Mouse (Mus musculus): ENCODE measurements around the gene Bub1. TPM values are rescaled to one million over a fixed set of nuclear protein-coding genes. Genes with fewer than 3 reads are reported as not detected.

The Bub1 gene
- polyA plus RNA-seq, 1 experiment from 2014 or later, result 84.3 TPM

DNA sequence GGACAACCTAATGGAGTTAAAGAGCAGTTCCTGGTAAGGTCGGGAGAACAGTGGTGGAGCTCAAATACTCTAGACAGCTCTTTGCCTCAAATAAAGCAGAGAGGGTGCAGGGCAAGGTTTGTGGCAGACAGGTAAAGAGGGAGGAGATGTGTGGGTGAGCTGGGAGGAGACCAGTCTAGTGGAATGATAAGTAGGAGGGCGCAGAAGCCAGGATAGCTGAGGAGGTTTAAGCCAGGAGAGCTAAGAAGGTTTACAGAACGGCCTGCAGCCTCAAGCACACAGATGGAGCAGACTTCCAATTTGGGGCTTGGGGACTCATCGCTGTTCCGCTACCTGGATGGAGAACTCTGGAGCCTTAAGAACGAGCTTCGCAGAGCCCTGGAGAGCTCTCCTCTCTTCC is 6.9 kb upstream of the Bub1 start, which contains the start of gene Acoxl:
Gene Acoxl, plus strand, starts transcription at position 301 of the 400 bp plus-strand sequence.
- Histone ChIP-seq H3K9me3 (no peaks in the 10 kb centered on the region), H3K27ac (no peak within 1 kb of the TSS), H3K27me3 (peaks cover 54% of the 10 kb centered on the region), H3K4me2 (no peak within 1 kb of the TSS), H3K4me1 (replicated peaks) (no peaks in the 10 kb centered on the region), H3K9ac (replicated peaks) (no peak within 1 kb of the TSS), H3K36me3 (no peaks in the 10 kb centered on the region), H3K4me3 (replicated peaks) (no peak within 1 kb of the TSS)
- ATAC-seq (ENCODE audit: insufficient number of reproducible peaks, insufficient read depth, low FRiP score, low TSS enrichment, low read depth), result no peak
- WGBS, result 64% methylated on average over 7 of the region's 7 CpGs

DNA sequence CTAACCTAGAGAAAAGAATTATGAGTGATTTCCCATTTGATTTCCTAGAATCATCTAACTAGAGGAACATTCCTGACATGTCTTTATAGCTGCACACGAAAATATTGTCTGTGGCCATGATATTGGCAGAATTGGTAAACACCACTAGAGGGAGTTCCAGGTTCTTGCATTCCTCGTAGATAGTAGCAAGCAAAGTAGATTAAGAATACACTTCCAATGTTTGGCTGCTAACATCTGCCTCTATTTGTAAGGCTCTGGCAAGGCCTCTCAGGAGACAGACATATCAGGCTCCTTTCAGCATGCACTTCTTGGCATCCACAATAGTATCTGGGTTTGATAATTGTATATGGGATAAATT is 1.1 kb upstream of the Bub1 start:
- peaks cover 7% of the 10 kb centered on the region; the same call in 1 of the 2 replicates for H3K36me3 ChIP-seq
- no peak for ATAC-seq (ENCODE audit: insufficient number of reproducible peaks, insufficient read depth, low FRiP score, low TSS enrichment, low read depth)
- H3K4me3 ChIP-seq (replicated peaks), result no peak overlapping the region
- WGBS, result 22% methylated on average over 2 of the region's 2 CpGs
- H3K27ac ChIP-seq, result no peak overlapping the region
- no peaks in the 10 kb centered on the region for H3K9me3 ChIP-seq
- no peak overlapping the region for H3K4me2 ChIP-seq
- H3K9ac ChIP-seq (replicated peaks), result no peak overlapping the region
- peaks cover 12% of the 10 kb centered on the region for H3K27me3 ChIP-seq
- peaks cover 10% of the 10 kb centered on the region for H3K4me1 ChIP-seq (replicated peaks)

DNA sequence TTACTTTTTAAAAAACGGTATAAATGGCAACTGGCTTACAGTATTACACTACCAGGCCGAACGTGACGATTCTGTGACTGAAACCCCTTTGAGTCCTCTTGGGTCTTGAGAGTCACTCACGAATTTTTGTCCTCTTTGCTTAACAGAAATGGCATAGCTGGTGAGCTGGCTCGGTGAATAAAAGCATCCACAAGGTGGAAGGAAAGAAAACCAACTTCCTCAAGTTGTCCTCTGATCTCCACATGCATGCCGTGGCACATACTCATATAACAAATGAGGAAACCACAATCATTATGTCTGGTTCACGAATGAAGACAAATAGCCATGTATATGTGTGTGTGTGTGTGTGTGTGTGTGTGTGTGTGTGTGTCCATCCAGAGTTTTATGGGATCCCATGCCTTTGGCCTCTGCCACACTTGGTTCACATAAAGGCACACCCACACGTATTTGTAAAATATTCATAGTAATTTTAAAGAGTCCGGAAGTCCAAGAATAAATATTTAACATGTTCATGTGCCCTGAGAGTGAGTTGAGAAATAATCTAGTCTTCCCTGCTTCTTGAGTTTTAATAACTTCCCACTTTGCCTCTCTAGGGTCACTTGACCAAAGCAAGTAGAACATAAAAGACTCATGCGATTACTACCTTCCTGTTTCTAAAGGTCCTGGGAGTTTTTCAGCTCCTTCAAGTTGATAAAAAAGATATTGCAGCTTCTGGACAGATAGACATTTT is 603 bp upstream of the Bub1 start:
- 0 out of 2 replicates have a peak overlapping the region, but pooled peaks have one; percentile 17 for H3K27ac ChIP-seq
- WGBS, result 46% methylated on average over 11 of the region's 11 CpGs
- peak overlapping the region; percentile 76 for H3K4me2 ChIP-seq
- peak overlapping the region; percentile 78 for H3K4me3 ChIP-seq (replicated peaks)
- H3K27me3 ChIP-seq, result peaks cover 7% of the 10 kb centered on the region
- no peaks in the 10 kb centered on the region for H3K9me3 ChIP-seq
- H3K36me3 ChIP-seq, result peaks cover 8% of the 10 kb centered on the region; the same call in 1 of the 2 replicates
- ATAC-seq (ENCODE audit: insufficient number of reproducible peaks, insufficient read depth, low FRiP score, low TSS enrichment, low read depth), result no peak; the same call in 1 of the 2 replicates
- peak overlapping the region; percentile 27; the same call in 1 of the 2 replicates for H3K9ac ChIP-seq (replicated peaks)
- H3K4me1 ChIP-seq (replicated peaks), result peaks cover 10% of the 10 kb centered on the region

DNA sequence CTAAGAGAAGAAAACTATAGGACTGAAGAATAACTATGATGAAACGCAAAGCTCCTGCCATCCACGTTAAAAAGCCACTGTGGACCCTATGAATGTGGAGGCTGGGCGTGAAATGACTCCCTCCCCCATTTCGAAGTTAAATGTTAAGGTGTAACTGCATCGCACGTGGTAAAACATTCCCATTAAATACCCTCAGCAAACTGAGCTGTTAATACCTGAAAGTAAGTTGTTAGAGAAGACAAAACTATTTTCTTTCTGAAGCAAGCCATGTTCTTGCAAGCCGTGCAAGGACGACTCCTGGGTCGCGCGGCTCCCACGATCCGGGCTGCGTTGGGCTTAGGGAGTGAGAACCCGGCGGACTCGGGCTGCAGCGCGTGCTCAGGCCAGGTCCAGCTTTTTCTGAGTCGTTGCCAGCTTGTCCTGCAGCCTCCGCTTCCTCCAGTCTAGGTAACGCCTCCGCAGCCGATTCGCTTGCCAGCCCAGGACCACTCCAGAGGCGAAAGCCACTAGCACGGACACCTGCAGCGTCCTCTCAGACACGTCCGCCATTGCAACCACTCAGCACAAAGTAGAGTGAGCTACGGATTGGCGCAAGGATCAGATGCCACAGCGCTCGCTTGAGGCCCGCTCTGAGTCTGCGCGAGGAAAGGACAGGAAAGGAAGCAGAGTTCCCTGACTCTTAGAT is 39.6 kb downstream of the Bub1 start, which contains the start of gene Mtln:
Gene Mtln, minus strand, starts transcription at position 570 of the 685 bp plus-strand sequence.
- Histone ChIP-seq H3K27ac (peak within 1 kb of the TSS; percentile 89), H3K9me3 (no peaks in the 10 kb centered on the region), H3K4me3 (replicated peaks) (peak within 1 kb of the TSS; percentile 72), H3K9ac (replicated peaks) (peak within 1 kb of the TSS; percentile 77), H3K27me3 (no peaks in the 10 kb centered on the region), H3K36me3 (no peaks in the 10 kb centered on the region), H3K4me2 (peak within 1 kb of the TSS; percentile 56), H3K4me1 (replicated peaks) (peaks cover 19% of the 10 kb centered on the region)
- 3% methylated on average over 37 of the region's 37 CpGs for WGBS
- ATAC-seq (ENCODE audit: insufficient number of reproducible peaks, insufficient read depth, low FRiP score, low TSS enrichment, low read depth), result peak; percentile 93

DNA sequence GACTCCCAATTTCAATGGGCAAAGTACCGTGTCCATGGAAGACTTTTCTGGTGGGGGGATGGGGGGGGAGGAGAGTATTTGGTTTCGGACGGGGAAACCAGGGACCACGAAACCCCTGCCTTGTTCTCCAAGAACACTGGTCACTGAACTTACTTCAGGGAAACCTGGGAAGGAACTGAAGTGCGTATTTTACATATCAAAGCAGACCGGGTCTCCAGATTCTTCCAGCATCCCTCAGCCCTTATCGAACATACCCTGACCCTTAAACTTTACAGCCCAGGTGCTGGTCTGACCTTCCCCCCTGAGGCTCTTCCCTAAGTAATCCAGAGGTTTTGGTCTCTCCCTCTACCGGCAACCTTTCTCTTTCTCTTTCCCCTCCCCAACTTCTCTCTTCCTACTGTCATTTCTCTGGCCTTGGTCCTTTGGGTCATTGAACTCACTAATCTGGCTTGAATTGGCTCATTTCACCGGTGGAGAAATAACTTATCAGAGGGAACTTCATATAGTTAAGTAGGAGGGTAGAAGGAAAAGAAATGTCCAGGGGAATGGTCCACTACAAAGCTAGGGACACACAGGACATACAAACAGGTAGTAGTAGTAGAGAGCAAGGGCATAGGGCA is 41.9 kb downstream of the Bub1 start:
- H3K36me3 ChIP-seq, result no peaks in the 10 kb centered on the region
- 19% methylated on average over 9 of the region's 9 CpGs for WGBS
- no peak overlapping the region; the same call in 1 of the 2 replicates for H3K27ac ChIP-seq
- H3K27me3 ChIP-seq, result no peaks in the 10 kb centered on the region
- H3K9ac ChIP-seq (replicated peaks), result no peak overlapping the region
- H3K4me1 ChIP-seq (replicated peaks), result peaks cover 19% of the 10 kb centered on the region
- H3K9me3 ChIP-seq, result no peaks in the 10 kb centered on the region
- peak overlapping the region; percentile 68 for H3K4me3 ChIP-seq (replicated peaks)
- no peak for ATAC-seq (ENCODE audit: insufficient number of reproducible peaks, insufficient read depth, low FRiP score, low TSS enrichment, low read depth)
- H3K4me2 ChIP-seq, result peak overlapping the region; percentile 67

DNA sequence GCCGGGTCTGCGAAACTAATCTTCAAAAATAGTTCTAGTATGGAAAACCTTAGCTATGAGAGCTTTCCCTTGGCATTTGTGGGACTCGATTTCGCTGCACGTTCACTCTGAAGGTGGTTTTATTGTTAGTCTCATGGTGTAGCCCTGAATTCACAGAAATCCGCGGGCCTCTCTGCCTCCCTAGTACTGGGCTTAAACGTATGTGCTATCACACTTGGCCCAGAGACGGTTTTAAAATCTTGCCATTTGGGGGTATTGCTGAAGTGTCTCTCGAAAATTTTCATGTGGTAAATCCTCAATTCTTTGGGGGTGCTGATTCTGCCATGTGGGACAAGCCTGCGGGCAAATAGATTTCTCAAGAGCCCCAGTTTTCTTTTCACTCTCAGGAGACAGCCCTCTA is 42.5 kb downstream of the Bub1 start:
- H3K27me3 ChIP-seq, result no peaks in the 10 kb centered on the region
- H3K4me2 ChIP-seq, result peak overlapping the region; percentile 67
- no peaks in the 10 kb centered on the region for H3K36me3 ChIP-seq
- peaks cover 19% of the 10 kb centered on the region for H3K4me1 ChIP-seq (replicated peaks)
- peak overlapping the region; percentile 80 for H3K9ac ChIP-seq (replicated peaks)
- 7% methylated on average over 11 of the region's 11 CpGs for WGBS
- ATAC-seq (ENCODE audit: insufficient number of reproducible peaks, insufficient read depth, low FRiP score, low TSS enrichment, low read depth), result no peak
- peak overlapping the region; percentile 80 for H3K27ac ChIP-seq
- peak overlapping the region; percentile 68 for H3K4me3 ChIP-seq (replicated peaks)
- no peaks in the 10 kb centered on the region for H3K9me3 ChIP-seq

DNA sequence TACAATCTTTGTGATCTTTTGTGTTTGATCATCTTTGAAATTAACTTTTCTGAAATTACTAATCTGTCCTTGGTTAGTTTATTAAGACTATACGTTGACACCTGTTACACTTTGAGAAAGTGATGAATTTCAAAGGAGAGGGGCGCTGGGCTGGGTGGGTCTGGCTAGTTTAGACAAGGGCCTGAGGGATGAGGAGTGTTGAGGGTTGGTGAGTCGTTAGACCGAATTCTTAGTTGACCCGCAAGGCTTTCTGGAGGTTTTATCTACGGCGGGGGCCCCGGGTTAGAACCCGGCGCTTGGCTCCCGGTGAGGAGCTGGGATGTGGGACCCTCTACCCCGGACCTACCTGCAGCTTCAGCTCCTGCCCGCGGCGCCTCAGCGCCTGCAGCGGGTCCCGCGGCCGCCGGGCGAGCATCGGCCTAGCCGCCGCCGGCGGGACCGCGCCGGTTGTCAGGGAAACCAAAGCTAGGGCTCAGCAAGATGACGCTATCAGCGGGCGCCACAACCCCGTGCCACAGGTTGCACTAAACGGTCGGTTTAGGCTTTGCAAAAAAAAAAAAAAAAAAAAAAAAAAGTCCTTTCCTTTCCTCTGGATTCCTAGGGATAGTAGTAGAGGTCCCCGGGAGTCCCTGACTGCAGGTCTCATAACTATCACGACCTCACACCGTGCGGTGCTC is 43.1 kb downstream of the Bub1 start, which contains the start of gene Nphp1:
Gene Nphp1, minus strand, starts transcription at position 458 of the 677 bp plus-strand sequence.
- ATAC-seq (ENCODE audit: insufficient number of reproducible peaks, insufficient read depth, low FRiP score, low TSS enrichment, low read depth), result peak; percentile 72
- peak within 1 kb of the TSS; percentile 80 for H3K27ac ChIP-seq
- no peaks in the 10 kb centered on the region for H3K36me3 ChIP-seq
- no peaks in the 10 kb centered on the region for H3K27me3 ChIP-seq
- H3K4me3 ChIP-seq (replicated peaks), result peak within 1 kb of the TSS; percentile 68
- peak within 1 kb of the TSS; percentile 67 for H3K4me2 ChIP-seq
- no peaks in the 10 kb centered on the region for H3K9me3 ChIP-seq
- WGBS, result under 1% methylated on average over 40 of the region's 40 CpGs
- peaks cover 19% of the 10 kb centered on the region for H3K4me1 ChIP-seq (replicated peaks)
- peak within 1 kb of the TSS; percentile 80 for H3K9ac ChIP-seq (replicated peaks)

DNA sequence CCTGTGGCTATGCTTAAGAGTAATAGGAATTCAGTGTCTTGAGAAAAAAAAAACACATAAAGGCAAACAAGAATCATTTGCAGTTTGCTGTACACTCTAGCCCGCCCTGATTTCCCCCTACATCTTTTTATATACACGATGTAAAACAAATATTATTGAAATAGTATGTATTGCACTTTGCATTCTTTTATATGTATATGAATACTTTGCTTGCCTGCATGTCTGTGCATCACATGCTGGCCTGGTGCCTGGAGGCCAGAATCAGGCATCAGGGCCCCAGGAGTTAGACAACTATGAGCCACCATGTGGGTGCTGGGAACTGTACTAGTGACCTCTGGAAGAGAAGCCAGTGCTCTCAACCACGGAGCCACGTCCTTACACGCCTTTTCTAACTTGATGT is 44.4 kb downstream of the Bub1 start:
- Histone ChIP-seq H3K27me3 (no peaks in the 10 kb centered on the region), H3K4me3 (replicated peaks) (no peak overlapping the region), H3K36me3 (no peaks in the 10 kb centered on the region), H3K9ac (replicated peaks) (no peak overlapping the region), H3K4me1 (replicated peaks) (peaks cover 19% of the 10 kb centered on the region), H3K9me3 (no peaks in the 10 kb centered on the region), H3K27ac (no peak overlapping the region), H3K4me2 (no peak overlapping the region)
- no peak for ATAC-seq (ENCODE audit: insufficient number of reproducible peaks, insufficient read depth, low FRiP score, low TSS enrichment, low read depth)
- WGBS, result 89% methylated on average over 5 of the region's 5 CpGs

DNA sequence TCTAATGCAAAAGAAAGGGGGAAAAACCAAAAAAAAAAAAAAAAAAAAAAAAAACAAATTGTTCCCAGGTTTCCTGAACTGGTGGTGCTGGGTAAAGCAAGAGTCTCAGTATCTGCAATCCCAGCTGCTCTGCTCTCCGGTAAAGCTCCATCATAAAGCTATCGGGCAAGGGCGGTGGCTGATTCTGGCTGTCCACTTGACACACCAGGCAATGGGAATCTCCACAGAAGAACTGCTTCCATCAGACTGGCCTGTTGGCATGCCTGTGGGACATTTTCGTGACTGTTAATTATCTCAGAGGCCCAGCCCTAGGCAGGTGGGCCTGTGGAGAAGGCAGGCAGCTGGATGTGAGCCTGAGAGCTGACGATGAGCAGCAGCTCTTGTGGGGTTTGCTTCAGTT is 53.2 kb downstream of the Bub1 start:
- no peak for ATAC-seq (ENCODE audit: insufficient number of reproducible peaks, insufficient read depth, low FRiP score, low TSS enrichment, low read depth)
- H3K27me3 ChIP-seq, result no peaks in the 10 kb centered on the region
- no peaks in the 10 kb centered on the region for H3K4me1 ChIP-seq (replicated peaks)
- H3K9ac ChIP-seq (replicated peaks), result no peak overlapping the region
- no peak overlapping the region for H3K4me2 ChIP-seq
- WGBS, result 83% methylated on average over 5 of the region's 5 CpGs
- no peak overlapping the region for H3K27ac ChIP-seq
- no peaks in the 10 kb centered on the region for H3K9me3 ChIP-seq
- no peak overlapping the region for H3K4me3 ChIP-seq (replicated peaks)
- H3K36me3 ChIP-seq, result peaks cover 52% of the 10 kb centered on the region

DNA sequence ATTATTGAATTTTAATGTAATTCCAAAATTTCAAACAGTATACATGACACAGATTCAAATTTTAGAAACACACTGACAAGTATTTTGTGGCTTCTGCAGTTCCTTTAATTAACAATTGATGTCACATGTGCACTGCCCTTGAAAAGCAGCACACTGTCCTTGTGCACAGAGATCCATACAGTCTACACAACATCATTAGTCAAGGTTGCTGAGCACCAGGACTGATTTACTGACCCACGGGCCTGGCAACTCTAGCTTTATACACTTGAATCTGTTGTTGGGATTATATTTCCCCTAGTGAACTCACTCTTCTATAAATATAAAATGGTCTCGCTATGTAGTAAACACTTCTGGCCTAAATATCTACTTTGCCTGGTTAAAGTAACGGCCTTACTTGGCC is 56.7 kb downstream of the Bub1 start:
- Histone ChIP-seq H3K4me1 (replicated peaks) (no peaks in the 10 kb centered on the region), H3K4me3 (replicated peaks) (no peak overlapping the region), H3K4me2 (no peak overlapping the region), H3K27me3 (no peaks in the 10 kb centered on the region), H3K9me3 (no peaks in the 10 kb centered on the region), H3K36me3 (peaks cover 68% of the 10 kb centered on the region), H3K27ac (no peak overlapping the region), H3K9ac (replicated peaks) (no peak overlapping the region)
- 87% methylated on average over 3 of the region's 3 CpGs for WGBS
- no peak for ATAC-seq (ENCODE audit: insufficient number of reproducible peaks, insufficient read depth, low FRiP score, low TSS enrichment, low read depth)

DNA sequence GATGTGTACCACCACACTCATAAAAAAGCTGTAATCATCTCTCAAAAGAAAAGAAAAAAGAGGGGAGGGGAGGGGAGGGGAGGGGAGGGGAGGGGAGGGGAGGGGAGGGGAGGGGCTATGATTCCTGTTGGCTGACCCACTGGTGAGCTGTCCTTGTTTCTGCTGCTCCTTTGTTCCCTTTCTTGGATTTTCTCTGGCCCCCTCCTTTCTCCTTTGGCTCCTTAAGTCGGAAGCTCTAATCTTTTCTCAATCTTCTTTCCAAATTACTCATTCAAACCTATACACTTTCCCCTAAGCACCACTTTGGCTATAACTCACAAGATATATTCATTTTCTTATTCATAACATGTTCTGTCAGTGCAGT is 57.1 kb downstream of the Bub1 start:
- H3K4me1 ChIP-seq (replicated peaks), result no peaks in the 10 kb centered on the region
- no peak for ATAC-seq (ENCODE audit: insufficient number of reproducible peaks, insufficient read depth, low FRiP score, low TSS enrichment, low read depth)
- H3K4me2 ChIP-seq, result no peak overlapping the region
- H3K4me3 ChIP-seq (replicated peaks), result no peak overlapping the region
- H3K9me3 ChIP-seq, result no peaks in the 10 kb centered on the region
- no peak overlapping the region for H3K9ac ChIP-seq (replicated peaks)
- H3K36me3 ChIP-seq, result peaks cover 71% of the 10 kb centered on the region
- H3K27ac ChIP-seq, result no peak overlapping the region
- WGBS, result 38% methylated on average over 1 of the region's 1 CpGs
- no peaks in the 10 kb centered on the region for H3K27me3 ChIP-seq
